Mouse (Mus musculus) adipocyte (in vitro differentiated cells): ENCODE data around the gene Dnali1.

Experiments
- DNase-seq: peaks from one replicate; pipeline ENCODE4 v3.0.0-alpha.2; 2016; ENCODE audit warnings: low spot score

The Dnali1 gene

DNA sequence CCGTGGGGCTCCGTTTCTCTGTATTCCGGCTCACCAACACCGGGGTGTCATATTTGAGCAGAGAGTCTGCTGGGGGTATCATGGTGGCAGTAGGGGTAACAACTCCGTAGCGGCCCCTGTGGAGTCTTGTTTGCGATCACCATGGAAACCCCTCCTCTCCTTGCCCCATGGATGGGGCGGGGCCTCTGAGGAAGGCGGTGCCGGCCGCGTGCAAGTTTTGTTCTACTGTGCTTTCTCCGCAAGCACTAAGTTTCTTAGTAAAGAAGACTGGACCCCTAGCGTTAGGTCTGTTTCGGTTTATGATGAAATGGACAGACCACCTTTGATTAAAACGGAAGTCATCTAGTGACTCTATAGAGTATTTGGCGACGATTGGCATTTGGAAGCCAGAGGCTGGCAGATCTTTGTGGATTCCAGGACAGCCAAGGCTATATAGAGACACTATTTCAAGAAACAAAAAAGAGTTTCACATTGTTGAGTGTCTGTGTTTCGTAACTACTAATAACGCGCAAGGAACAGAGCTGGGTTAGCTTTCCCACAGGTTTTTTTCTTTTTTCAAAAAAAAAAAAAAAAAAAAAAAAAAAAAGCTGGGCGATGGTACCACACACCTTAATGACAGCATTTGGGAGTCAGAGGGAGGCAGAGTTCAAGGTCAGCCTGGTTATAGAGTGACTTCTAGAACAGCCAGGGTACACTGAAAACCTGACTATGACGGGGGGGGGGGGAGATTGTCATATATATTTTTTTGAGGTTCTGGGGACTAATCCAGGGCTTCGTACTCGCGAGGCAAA is at the start of gene Dnali1:
Gene Dnali1 (minus strand): TSS at position 187 of the 791 bp plus-strand sequence.
- DNase-seq, result peak; percentile 18

DNA sequence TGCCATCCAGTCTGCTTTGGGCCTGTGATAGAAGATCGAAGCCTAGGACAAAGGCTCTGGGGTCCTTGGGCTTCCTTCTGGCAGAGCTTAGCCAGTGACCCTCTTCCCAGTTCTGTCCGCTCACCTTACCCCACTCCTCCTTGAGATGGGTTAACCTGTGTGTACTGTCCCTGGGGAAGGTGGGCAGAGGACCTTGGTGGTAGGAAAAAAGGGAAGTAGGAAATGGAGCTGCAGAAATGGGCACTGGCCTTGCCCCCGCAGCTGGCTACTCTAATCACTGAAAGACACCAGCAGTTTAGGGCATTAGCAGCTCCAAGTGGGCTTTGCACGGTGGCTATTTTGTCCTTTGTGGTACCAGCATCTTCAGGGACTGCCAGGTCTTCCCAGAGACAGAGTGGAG is 49.6 kb upstream of the Dnali1 start:
- no peak for DNase-seq

DNA sequence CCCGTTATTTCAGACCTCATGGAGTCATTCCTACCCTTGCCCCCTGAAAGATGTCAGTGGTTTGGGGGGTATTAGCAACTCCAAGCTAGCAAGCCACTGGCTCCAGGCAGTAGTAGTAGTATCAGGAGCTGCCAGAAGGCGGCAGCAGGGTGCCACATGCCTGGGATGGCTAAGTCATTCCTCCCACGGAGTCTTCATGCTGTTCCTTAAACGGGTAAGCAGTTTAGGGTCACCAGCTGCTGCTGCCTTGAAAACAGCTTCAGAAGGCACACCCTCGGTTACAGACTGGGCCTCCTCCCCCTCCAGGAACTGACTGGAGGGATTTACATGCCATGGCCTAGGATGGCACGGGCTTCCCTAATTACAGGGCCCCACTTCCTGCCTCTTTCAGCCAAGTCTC is 49.1 kb upstream of the Dnali1 start:
- peak; percentile 83 for DNase-seq

DNA sequence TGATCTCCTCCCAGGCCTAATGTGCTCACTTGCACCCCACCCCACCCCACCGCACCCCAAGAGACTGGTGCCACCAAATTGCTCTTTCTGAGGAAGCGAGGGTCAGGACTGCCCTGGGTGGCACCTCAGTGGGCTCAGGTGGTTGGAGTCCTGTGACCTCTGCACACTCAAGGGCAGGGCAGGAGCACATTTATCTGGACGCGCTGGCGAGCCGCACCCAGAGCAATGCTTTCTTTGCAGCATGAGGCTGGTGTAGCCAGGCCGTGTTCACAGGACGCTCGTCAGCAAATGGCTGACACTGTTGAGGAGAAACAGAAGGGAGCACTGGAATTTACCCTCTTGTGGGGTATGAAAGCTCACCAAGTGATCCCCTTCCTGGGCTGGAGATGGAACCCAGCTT is 39.9 kb upstream of the Dnali1 start:
- DNase-seq, result no peak

DNA sequence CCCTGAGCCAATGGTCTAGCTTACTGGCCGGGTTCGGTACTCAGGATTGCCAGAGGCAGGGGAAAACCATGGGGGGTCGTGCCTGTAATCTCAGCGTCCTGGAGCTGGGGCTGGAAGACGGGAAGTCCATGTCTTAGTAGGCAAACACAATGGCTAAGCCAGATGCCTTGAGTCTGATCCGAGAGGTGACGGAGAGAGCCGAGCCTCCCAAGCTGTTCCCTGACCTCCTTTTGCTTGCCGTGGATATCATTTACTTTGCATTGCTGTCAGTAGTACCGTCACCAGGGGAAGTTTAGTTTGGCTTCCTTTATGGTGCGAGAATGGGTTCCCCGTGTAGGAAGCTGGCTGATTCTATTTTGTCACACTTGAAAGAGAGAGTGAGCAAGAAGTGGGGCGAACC is 35.8 kb upstream of the Dnali1 start:
- DNase-seq, result no peak

DNA sequence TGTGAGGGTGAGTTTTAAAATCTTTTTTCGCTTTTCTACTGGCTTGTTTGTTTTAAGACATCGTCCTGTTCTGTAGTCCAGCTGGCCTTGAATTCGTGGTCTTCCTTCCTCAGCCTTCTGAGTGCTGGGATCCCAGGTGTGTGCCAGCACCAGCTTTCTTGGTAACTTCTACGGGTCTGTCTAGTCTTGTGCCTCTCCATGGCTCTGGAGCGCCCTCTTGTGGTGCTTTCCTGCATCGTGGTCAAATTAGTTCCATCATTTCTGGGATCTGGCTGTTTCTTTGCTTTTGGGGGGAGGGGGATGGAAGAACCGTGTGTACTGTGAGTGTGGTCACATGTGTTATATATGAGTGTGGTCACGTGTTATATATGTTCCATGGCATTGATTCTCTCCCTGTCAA is 34.0 kb upstream of the Dnali1 start:
- DNase-seq, result peak; percentile 87

DNA sequence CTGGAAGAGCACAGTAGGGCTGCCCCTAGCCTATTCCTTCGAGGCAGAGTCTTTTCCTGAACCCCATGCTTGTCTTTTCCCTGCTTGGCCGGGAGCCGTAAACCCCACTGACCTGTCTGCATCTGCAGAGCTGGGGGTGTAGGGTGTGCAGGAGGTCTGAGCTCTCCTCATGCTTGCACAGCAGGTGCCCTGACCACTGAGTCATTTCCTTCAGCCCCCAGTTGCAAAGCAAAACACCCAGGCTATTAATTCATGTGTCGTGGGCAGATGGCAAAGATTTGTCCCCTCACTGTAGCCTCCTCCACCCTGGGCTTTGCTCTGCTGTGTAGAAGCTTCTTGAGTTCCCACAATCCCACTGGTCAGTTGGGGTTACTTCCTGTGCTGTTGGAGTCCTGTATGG is 31.9 kb upstream of the Dnali1 start:
- no peak for DNase-seq

DNA sequence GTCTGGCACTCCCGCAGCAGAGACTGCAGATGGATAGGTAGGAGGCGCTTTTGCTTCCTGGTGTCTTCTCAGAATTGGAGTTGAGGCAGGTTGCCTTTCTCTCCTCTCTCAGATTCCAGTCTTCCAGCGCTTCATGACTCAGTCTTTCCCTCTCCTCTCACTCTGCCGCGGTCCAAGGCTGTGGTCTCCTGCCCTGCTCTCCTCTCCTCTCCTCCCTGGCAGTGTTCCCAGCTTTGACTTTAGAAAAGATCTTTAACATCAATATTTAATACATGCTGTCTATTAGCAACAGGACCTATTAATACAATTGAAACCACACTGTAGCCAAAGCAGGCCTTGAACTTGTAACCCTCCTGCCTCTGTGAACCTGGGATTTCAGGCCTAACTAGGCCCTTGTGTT is 30.6 kb upstream of the Dnali1 start:
- DNase-seq, result no peak

DNA sequence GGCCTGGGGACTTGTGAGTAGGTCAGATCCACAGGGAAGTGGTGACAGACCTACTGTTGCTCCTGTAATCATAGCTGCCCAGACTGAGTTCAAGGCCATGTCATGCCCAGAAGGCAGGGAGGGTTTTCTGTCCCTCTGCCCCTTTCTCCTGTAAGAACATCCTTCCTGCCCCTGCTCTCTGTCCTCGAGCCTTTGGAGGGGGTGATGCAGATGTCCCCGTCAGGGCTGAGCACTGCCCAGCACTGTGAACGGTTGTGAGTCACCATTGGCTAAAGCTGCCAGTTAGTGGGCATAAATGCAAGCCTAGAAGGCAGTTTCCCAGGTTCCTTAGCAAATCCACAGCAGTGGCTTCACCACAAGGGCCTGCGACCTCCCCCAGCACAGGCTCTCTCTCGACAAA is 27.5 kb upstream of the Dnali1 start:
- DNase-seq, result no peak

DNA sequence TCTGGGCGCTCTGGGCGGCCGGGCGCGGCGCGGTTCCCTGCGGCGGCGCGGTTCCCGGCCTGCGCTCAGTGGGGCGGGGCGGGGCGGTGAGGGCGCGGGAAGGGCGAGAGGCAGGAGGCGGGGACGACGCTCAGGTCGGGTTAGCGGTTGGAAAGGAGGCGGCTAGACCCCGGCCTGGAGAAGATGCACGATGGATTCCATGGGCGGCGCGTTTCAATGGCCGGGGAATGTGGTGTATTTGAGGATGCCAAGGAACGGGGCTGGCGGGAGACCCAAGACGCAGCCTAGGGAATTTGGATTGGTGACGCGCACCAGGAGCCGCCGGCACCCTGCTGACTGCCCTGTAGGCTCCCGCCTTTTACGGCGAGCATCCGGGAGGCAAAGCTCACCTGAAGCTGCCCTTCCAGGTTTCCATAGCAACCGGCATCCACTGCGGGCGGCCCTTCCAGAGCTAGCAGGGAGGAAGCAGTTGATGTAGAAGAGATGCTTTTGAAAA is 19.9 kb upstream of the Dnali1 start:
- DNase-seq, result no peak

DNA sequence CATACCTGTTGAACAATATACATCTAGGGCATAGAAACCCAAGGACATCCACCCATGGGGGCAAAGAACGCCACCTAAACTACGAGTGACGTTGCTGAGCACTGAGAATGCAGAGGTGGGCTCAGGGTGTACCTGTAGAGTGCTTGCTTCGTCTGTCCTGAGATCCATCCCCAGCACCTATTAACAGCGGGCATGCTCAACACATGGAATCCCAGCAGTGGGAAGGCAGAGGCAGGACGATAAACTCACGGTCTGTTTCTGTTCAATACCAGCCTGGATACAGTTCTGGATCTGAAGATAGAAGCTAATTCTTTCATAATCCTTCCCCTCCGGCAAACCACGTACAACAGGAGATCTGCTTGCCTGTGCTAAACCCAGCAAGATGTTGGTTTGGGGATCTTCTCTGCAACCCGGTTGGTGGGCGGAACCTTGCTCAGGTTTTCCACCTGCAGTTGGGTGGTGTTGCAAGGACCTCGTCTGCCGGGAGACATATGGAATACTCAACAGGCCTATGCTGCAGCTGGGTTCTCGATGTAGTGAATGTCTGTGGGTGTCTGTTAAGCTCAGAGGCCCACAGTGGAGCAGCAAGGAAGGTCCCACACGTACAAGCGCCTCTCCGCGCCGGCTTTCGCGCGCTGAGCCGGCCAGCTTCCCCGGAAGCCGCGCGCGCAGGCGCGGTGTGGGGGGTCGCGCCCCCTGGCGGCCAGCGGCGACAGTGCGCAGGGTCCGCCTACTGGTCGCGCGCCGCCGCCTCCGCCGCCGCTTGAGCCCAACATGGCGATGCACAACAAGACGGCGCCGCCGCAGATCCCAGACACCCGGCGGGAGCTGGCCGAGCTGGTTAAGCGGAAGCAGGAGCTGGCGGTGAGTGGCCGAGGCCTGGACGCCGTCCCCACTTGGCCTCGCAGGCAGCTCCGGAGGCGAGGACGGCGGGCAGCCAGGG is 19.2 kb upstream of the Dnali1 start, which contains the start of gene Meaf6:
Gene Meaf6 (plus strand): TSS at position 732 of the 943 bp plus-strand sequence.
- peak; percentile 80 for DNase-seq

DNA sequence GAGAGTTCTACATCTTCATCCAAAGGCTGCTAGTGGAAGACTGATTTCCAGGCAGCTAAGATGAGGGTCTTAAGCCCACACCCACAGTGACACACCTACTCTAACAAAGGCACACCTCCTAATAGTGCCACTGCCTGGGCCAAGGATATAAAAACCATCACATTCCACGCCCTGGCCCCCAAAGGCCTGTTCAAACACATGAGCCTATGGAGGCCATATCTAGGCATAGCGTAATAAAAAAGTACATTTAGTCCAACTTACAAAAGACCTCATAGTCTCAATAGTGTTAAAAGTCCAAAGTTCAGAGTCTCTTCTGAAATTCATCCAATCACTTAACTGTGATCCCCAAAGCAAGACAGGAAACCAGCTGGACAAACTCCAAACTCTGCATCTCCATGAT is 13.2 kb upstream of the Dnali1 start:
- DNase-seq, result no peak

DNA sequence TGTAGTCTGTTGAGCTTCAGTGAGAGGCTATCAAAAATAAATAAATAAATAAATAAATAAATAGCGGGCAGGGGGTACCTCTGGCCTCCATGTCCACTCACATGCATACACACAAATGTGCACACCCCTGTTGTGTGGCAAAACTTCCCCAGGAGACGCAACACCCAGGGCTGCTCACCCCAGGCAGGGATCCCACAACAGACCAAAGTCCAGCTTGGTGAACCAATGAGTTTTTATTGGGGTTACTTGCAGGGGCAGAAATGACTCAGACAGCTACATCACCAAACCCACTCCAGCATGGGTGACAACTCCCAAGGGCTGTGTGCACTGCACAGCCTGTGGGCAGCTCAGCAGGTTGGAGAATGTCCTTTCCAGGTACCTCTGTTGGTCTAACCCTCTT is 12.2 kb upstream of the Dnali1 start:
- DNase-seq, result no peak

DNA sequence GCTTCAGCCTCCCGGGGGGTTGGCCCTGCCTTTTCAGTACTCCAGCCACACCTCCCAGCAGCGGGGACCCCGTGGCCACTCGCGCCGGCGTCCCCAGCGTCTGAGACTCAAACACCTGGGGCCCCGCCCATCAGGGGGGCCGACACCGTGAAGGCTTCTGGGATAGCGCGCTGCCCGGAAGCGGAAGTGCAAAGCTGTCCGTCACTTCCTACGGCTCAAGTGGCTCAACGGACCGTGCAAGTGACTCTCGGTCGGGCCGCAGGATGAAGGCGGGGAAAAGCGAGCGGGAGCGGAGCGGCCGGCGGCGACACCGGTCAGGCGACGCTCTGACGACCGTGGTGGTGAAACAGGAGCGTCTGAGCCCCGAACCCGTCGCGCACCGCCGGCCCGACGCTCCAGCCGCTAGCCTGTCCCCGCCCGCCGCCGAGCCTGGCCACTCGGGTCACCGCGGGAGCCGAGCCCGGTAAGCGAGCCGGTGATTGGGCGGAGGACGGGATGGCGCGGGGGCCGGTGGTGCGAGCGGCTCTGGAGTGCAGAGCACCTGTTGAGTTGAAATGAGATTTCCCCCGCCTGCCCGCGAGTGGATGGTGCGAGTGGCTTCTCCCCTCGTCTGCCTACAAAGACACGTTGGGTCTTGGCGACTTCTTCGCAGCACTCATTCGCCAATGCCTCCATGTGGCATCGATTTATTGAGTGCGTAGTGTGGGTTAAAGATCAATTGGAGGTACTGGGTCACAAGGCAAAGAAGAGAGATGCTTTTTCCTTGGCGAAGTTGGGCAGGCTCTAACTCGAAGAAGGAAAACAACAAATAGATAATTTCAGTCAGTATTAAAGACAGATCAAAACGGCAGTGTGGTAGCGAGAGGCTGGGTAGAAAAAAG is 1.2 kb upstream of the Dnali1 start, which contains the start of gene Snip1:
Gene Snip1 (plus strand): TSS at position 183 of the 881 bp plus-strand sequence.
- DNase-seq, result peak; percentile 92

DNA sequence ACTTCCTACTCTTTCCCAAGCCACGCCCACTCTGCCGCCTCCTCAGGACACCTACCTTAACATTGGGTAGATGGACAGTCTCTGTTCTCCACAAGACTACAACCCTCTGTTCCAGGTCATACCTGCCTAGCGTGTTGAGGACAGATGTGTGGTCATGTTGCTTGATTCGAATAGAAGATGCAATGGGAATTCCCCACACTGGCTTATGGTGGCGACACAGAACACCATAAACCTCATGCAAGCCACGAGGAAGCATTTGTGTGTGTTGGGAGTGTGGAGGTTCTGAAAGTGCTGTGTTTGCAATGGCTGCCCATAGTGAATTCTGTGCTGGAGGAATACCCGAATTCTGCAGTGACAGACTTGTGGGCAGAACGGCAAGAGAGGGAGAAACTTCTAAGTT is 1.7 kb downstream of the Dnali1 start:
- no peak for DNase-seq

DNA sequence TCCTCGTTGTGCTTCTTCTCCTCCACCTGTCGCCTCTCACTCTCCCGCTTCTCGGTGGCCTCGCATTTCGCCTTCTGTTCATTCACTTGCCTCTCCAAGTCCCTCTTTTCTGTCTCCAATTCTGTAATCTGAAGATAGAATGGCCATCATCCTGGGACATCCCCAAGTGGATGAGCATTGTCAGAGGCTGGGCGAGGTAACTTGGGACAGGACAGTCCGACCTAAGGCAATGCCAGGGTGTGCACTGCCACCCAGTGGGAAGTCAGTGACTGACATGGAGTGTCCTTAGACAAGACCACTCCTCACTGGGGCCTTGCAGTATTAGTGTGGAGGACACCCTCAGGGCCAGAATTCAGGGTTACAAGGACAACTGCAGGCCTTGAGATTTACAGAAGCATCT is 6.5 kb downstream of the Dnali1 start:
- DNase-seq, result peak; percentile 70

DNA sequence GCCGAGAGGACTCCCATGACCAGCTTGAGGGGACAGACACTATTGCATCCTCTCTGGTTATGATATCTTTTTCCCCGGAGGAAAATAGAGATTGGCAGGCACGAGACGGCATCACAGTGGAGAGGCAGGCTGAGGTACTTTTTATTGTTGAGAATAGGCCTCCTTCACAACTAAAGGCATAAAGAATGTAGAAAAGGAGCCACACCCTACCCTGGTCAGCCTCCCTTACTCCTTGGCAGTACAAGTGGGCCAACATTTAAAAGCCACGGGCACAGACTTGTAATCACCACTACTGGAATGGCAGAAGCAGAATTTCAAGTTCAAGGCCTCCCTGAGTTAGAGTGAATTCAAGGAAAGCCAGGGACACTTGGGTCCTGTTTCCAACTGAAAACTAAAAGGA is 7.5 kb downstream of the Dnali1 start:
- DNase-seq, result no peak

DNA sequence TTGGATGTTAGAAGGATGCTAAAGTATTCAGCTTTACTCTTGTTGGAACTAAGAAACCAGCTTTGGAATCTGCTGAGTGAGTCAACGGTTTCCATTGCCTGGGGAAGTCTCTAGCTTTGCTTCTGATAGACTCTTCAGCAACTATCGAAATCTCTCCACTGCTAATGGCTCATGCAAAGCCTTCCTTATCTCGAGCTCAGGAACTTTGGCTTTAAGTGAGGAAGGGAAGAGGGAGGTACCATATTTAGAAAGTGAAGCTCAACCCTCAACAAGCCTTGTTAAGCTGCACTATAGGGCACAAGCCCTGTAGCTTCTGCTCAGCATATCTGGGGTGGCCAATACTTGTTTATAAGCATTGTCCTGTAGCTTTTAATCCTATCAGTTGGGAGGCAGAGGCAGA is 8.2 kb downstream of the Dnali1 start:
- no peak for DNase-seq

DNA sequence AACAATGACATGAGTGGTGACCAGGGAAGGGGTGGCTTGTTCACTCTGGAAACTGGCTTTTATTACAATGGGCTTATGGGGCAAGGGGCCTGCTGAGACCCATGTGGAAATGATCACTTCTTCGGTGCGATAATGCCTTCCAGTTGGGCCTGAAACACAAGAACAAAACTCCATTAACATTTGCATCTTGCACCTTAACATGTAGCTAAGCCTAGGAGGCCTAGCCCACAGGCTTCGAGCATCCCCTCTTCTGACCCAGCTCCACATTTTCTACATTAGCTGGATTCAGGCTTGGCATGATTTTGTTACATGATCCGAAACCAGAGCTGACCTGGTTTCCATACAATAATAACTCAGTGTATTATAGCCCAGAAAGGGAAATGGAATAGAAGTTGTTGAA is 9.0 kb downstream of the Dnali1 start:
- no peak for DNase-seq

DNA sequence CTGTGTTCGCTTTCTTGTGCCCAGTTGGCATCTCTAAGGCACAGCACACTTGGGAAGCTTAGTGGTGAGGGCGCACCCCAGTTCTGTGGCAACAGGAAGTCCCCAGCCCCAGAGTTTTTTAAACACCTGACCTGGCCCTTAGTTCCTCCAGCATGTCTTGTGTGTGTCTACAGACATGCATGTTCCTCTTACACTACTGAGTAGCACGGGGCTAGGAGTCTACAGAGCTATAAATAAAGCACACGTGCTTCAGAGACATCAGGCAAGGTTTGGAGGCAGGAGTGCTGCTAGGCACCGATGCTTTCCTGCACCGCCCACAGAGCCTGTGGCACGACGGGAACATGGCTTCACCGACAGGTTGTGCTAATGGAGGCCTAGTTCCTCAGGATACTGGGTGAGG is 10.1 kb downstream of the Dnali1 start:
- no peak for DNase-seq

DNA sequence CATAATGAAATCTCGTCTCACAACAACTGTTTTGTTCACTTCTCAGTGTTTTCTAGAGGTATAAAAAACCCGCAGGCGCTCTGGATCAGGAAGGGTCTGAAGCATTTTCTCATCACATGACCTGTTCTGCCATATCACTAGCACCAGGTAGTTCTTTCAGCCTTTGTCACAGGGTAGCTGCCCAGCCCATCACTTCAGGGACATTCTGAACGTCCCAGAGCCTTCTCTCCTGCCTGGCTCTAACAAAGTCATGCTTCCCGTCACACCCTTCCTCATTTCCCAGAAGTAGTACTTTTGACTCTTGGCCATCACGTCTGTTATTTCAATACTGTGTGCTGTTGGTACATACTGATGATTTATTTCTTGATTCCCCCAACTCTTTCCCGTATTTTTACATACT is 21.0 kb downstream of the Dnali1 start:
- no peak for DNase-seq

DNA sequence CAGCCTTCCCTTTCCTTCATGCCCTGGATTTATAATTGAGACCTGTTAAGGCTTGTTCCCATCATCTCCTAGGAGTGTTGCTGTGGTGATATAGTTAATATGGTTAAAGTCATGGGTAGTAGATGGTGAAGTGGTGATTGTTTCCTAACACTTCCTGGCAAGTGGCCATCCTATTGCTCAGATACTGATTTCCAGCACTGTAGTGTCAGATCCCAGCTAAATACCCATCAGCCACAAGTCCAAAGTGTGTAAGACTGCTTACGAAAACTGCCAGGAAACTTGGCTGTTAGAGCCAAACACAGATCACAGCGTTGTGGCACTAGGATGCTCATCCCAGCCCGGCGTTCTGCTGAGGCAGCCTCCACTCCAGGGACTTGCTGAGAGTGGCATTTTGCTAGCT is 31.2 kb downstream of the Dnali1 start:
- peak; percentile 63 for DNase-seq
